Mouse (Mus musculus) lung, adult 2 months (tissue): ENCODE data around the gene Asic2.

Source experiments
- CTCF ChIP-seq: fragments of 200-500 bp; IDR thresholded peaks from 2 replicates; pipeline ENCODE4 v1.5.1; 2011; ENCODE audit warnings: mild to moderate bottlenecking, low read length, control low read depth; ENCODE audit not compliant: insufficient read depth
- POLR2A ChIP-seq: fragments of 200-500 bp; IDR thresholded peaks from 2 replicates; pipeline ENCODE4 v1.6.1; 2011; ENCODE audit warnings: low read depth, mild to moderate bottlenecking, control low read depth, low read length, borderline replicate concordance; ENCODE audit errors: extremely low read depth

- no peak for TF ChIP-seq CTCF
- no peak for TF ChIP-seq POLR2A
Measured at GRCm38 (mm10) chr11:81386185-81386584, 582.1 kb downstream of the Asic2 start.
